Mouse (Mus musculus) kidney, adult 2 months (tissue): Measurements from ENCODE around the gene Xpnpep2.

Experiments
- CTCF ChIP-seq: fragments of 200-500 bp; conservative IDR thresholded peaks from 2 replicates; pipeline ENCODE4 v1.5.1; 2011; ENCODE audit warnings: low read depth, mild to moderate bottlenecking, control low read depth, low read length, moderate library complexity, mixed read lengths; ENCODE audit not compliant: insufficient read depth, insufficient read length
- POLR2A ChIP-seq: fragments of 200-500 bp; IDR thresholded peaks from one replicate; pipeline ENCODE4 v1.6.1; 2011; ENCODE audit warnings: low read depth, low read length, control low read depth

GRCm38 (mm10) chrX:48138011-48138410 is 29.5 kb downstream of the Xpnpep2 start:
- TF ChIP-seq CTCF (no peak), POLR2A (no peak)
